Mouse (Mus musculus) kidney, embryonic 15.5 days (tissue): ENCODE measurements at regions not wholly inside any gene's neighbourhood (a gene's known extent, or its start where the extent isn't known, plus 50 kb on each side); places are given as distances from the start of the nearest gene placed in this dataset.

Experiments
- ATAC-seq: fragments of 200-750 bp; cut with Nextera tagmentation; replicated peaks from 2 replicates; pipeline ENCODE4 v1.8.0; 2017; ENCODE audit warnings: moderate TSS enrichment; ENCODE audit not compliant: low FRiP score
- H3K27ac ChIP-seq: fragments of 300-500 bp; sonication (generic); 2 replicates; pipeline ENCODE4 v1.5.1; 2015; ENCODE audit warnings: mild to moderate bottlenecking, inconsistent platforms
- H3K27me3 ChIP-seq: fragments of 300-500 bp; sonication (generic); 2 replicates; pipeline ENCODE4 v1.6.1; 2015; ENCODE audit warnings: inconsistent platforms
- H3K36me3 ChIP-seq: fragments of 300-500 bp; sonication (generic); 2 replicates; pipeline ENCODE4 v1.6.1; 2015; ENCODE audit warnings: inconsistent platforms
- H3K4me1 ChIP-seq: fragments of 300-500 bp; sonication (generic); 2 replicates; pipeline ENCODE4 v1.6.1; 2015; ENCODE audit warnings: inconsistent platforms
- H3K4me2 ChIP-seq: fragments of 300-500 bp; sonication (generic); 2 replicates; pipeline ENCODE4 v1.6.1; 2015; ENCODE audit warnings: moderate library complexity, mild to moderate bottlenecking, inconsistent platforms
- H3K4me3 ChIP-seq: fragments of 300-500 bp; sonication (generic); replicated peaks from 2 replicates; pipeline ENCODE4 v1.5.1; 2015; ENCODE audit warnings: mild to moderate bottlenecking, inconsistent platforms
- H3K9ac ChIP-seq: fragments of 300-500 bp; sonication (generic); 2 replicates; pipeline ENCODE4 v1.6.1; 2015; ENCODE audit warnings: mild to moderate bottlenecking, inconsistent platforms
- H3K9me3 ChIP-seq: fragments of 300-500 bp; sonication (generic); replicated peaks from 2 replicates; pipeline ENCODE4 v1.6.1; 2016; ENCODE audit warnings: inconsistent platforms
- WGBS: fragments of 180-500 bp; shearing (Covaris S2); methylation state at CpG from one replicate; pipeline ENCODE4 v1.1.7; 2015; ENCODE audit warnings: mixed read lengths; 5-methylcytosine and 5-hydroxymethylcytosine counted together

DNA sequence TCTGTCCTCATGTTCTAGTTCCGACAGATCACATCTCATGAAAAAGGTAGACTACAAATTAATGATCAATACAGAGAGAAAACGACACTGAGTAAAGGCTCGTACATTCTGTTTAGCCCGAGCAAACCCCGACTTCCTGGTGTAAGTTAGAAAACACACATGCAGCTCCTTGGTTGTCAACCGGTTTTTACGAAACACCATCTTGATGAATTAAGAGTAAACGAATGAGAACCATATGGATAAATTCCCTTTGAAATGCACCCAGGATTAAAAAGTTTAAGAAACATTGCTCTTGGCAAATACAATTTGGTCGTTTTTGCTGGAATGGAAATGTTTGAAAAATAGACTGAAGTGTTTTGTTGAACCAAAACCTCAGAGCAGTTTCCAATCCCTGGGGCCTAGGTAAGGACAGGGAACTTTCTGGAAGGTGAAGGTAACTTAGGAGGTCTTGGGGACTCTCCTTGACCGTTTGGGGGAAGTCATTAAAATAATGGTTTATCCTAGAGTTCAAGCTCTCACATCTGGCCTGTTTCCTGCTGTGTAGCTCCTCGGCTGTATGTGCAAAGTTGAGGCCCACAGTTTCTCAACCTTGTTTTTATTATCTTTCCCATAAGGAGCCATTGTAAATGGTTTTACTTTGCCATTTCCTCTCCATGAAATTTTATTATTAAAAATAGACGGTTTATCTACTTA lies 579.3 kb upstream of the Nr5a2 start:
- no peak overlapping the region for H3K4me2 ChIP-seq
- no peaks in the 10 kb centered on the region for H3K9me3 ChIP-seq
- H3K27ac ChIP-seq: peak overlapping the region; percentile 60; the same call in 1 of the 2 replicates
- ATAC-seq: no peak
- no peaks in the 10 kb centered on the region for H3K4me1 ChIP-seq
- WGBS: 56% methylated on average over 12 of the region's 12 CpGs
- no peaks in the 10 kb centered on the region for H3K36me3 ChIP-seq
- no peaks in the 10 kb centered on the region for H3K27me3 ChIP-seq
- no peak overlapping the region for H3K9ac ChIP-seq
- H3K4me3 ChIP-seq: no peak overlapping the region

- Histone ChIP-seq H3K4me2 (no peak overlapping the region), H3K27me3 (no peaks in the 10 kb centered on the region), H3K27ac (no peak overlapping the region), H3K4me3 (no peak overlapping the region), H3K9me3 (no peaks in the 10 kb centered on the region), H3K9ac (no peak overlapping the region), H3K36me3 (no peaks in the 10 kb centered on the region), H3K4me1 (no peaks in the 10 kb centered on the region)
- ATAC-seq: no peak
- 92% methylated on average over 2 of the region's 2 CpGs for WGBS
Observed at GRCm38 (mm10) chr1:137514750-137515149, 554.5 kb upstream of the Nr5a2 start.

GRCm38 (mm10) chr1:137503704-137504422 lies 543.6 kb upstream of the Nr5a2 start:
- Histone ChIP-seq H3K36me3 (no peaks in the 10 kb centered on the region), H3K4me2 (no peak overlapping the region), H3K27me3 (no peaks in the 10 kb centered on the region), H3K9me3 (no peaks in the 10 kb centered on the region), H3K4me1 (peaks cover 12% of the 10 kb centered on the region), H3K27ac (peak overlapping the region; percentile 68), H3K9ac (no peak overlapping the region), H3K4me3 (no peak overlapping the region)
- peak; percentile 92 for ATAC-seq
- WGBS: 23% methylated on average over 8 of the region's 8 CpGs

GRCm38 (mm10) chr1:137488226-137488625 lies 528.0 kb upstream of the Nr5a2 start:
- WGBS: 31% methylated on average over 5 of the region's 5 CpGs
- H3K4me1 ChIP-seq: 0 out of 2 replicates have a peak, but pooled peaks cover 4% of the 10 kb centered on the region
- H3K9me3 ChIP-seq: no peaks in the 10 kb centered on the region
- ATAC-seq: peak; percentile 69
- no peak overlapping the region for H3K27ac ChIP-seq
- no peak overlapping the region for H3K9ac ChIP-seq
- no peak overlapping the region for H3K4me3 ChIP-seq
- H3K27me3 ChIP-seq: no peaks in the 10 kb centered on the region
- H3K4me2 ChIP-seq: no peak overlapping the region
- no peaks in the 10 kb centered on the region for H3K36me3 ChIP-seq

GRCm38 (mm10) chr1:137478459-137478858 lies 518.2 kb upstream of the Nr5a2 start:
- Histone ChIP-seq H3K9me3 (no peaks in the 10 kb centered on the region), H3K27ac (no peak overlapping the region), H3K4me3 (no peak overlapping the region), H3K36me3 (no peaks in the 10 kb centered on the region), H3K4me2 (no peak overlapping the region), H3K4me1 (no peaks in the 10 kb centered on the region), H3K9ac (no peak overlapping the region), H3K27me3 (no peaks in the 10 kb centered on the region)
- ATAC-seq: no peak
- 12% methylated on average over 1 of the region's 1 CpGs for WGBS

GRCm38 (mm10) chr1:137477239-137477638 lies 517.0 kb upstream of the Nr5a2 start:
- H3K9me3 ChIP-seq: no peaks in the 10 kb centered on the region
- no peak overlapping the region for H3K4me2 ChIP-seq
- no peak overlapping the region for H3K4me3 ChIP-seq
- H3K9ac ChIP-seq: no peak overlapping the region
- 75% methylated on average over 3 of the region's 3 CpGs for WGBS
- no peaks in the 10 kb centered on the region for H3K4me1 ChIP-seq
- H3K27me3 ChIP-seq: no peaks in the 10 kb centered on the region
- ATAC-seq: no peak
- H3K27ac ChIP-seq: no peak overlapping the region
- no peaks in the 10 kb centered on the region for H3K36me3 ChIP-seq

DNA sequence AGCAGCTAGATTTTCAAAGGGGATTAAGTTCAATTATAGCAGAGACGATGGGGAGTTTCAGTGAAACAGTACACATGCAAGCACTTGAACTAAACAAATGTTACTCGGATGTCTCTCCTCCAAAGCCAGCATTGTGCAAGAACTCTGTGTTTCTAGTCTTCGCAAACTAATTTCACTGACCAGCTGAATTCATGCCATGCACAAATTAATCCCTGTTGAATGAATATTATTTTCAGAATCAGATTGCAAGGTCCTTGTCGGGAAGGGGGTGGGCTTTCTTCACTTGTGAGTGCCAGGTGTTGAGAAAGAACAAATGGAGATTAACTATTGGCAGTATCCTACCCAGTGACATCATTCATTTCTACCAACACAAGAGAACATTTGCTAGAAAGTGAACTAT lies 514.6 kb upstream of the Nr5a2 start:
- H3K27ac ChIP-seq: no peak overlapping the region
- 79% methylated on average over 4 of the region's 4 CpGs for WGBS
- ATAC-seq: no peak

DNA sequence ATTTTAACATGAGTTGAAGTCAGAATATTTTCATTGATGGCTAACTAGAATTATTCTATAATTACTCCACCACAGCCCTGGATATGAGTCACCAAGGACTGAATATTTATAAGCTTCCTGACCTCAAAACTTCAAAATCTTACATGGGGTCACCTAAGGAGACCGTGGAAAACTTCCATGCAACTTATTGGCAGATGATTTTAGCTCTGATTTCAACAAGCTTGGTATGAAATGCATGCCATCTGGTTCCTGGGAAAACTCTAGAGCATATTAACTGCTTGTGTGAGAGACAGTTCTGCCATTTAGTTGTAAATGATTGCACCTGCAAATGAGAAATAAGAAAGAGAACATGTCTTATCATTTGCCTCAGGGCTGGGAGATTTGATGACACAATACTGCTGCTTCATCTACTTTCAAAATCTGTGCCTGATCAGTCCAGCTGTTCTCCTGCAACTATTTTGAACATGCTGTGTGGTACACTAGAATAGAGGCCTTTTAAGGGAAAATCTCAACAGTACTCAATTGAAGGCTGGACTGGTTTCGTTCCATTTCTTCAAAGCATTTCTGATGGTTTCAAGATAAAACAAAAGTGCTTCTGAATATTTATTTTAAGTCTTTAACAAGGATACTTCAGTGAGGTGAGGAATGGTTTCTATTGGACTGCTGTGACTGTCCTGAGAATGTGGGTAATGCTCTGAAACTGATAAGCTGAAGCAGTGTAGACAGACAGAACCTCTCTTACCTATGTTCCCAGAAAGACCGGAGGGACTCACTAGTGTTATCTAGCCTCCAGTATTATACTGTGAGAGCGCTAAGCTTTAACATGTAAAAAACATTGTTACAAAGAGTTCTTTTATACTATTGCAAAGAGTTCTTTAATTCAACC lies 513.8 kb upstream of the Nr5a2 start:
- H3K4me1 ChIP-seq: no peaks in the 10 kb centered on the region
- ATAC-seq: no peak
- no peak overlapping the region for H3K4me3 ChIP-seq
- H3K4me2 ChIP-seq: no peak overlapping the region
- H3K9me3 ChIP-seq: no peaks in the 10 kb centered on the region
- H3K9ac ChIP-seq: no peak overlapping the region
- H3K27me3 ChIP-seq: no peaks in the 10 kb centered on the region
- H3K36me3 ChIP-seq: no peaks in the 10 kb centered on the region
- WGBS: 76% methylated on average over 4 of the region's 4 CpGs
- H3K27ac ChIP-seq: no peak overlapping the region

More for the DNA sequence above, 514.6 kb upstream of the Nr5a2 start:
- Histone ChIP-seq H3K4me1 (no peaks in the 10 kb centered on the region), H3K27me3 (no peaks in the 10 kb centered on the region), H3K4me3 (no peak overlapping the region), H3K9me3 (no peaks in the 10 kb centered on the region), H3K36me3 (no peaks in the 10 kb centered on the region), H3K4me2 (no peak overlapping the region), H3K9ac (no peak overlapping the region)

DNA sequence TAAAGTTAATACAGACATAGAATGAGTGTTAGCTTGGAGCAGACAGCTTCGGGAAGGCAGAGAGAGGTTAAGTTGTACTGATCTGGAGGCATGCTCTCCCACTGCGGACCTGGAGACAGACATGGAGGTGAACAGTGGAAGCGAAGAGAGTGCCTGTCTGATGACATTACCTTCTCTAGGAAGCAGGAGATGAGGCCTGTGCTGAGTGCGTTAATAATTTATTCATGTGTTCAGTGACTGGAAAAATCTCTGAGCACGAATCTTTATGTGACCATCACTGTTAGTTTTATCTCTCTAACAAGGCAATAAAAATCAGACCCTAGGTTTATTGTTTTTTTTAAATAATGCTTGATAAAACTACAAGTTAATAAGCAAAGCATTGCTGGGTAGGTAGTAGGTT lies 504.7 kb upstream of the Nr5a2 start:
- Histone ChIP-seq H3K27me3 (no peaks in the 10 kb centered on the region), H3K4me3 (no peak overlapping the region), H3K4me2 (no peak overlapping the region), H3K36me3 (no peaks in the 10 kb centered on the region), H3K27ac (no peak overlapping the region), H3K4me1 (no peaks in the 10 kb centered on the region), H3K9ac (no peak overlapping the region), H3K9me3 (no peaks in the 10 kb centered on the region)
- ATAC-seq: no peak
- 73% methylated on average over 5 of the region's 5 CpGs for WGBS

DNA sequence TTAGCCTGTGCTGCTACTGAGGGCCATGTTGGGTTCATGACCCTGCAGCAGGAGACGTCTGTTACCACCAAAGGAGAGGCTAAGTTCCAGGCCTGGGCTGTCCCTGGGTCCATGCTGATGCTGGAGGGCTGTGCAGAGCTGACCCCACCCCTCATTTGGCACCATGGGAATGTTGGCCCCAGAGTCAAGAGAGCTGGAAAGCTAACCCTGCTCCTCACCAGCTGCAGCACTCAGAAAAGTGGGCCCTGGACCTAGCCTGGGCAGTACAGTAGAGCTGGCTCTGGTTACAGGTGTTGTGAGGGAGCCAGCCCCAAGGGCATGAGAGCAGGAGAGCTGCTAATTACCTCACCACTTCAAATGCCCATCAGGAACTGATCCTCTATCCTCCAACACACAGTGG lies 500.9 kb upstream of the Nr5a2 start:
- Histone ChIP-seq H3K27me3 (no peaks in the 10 kb centered on the region), H3K9me3 (no peaks in the 10 kb centered on the region), H3K36me3 (no peaks in the 10 kb centered on the region), H3K4me2 (no peak overlapping the region), H3K4me1 (no peaks in the 10 kb centered on the region), H3K27ac (no peak overlapping the region), H3K4me3 (no peak overlapping the region), H3K9ac (no peak overlapping the region)
- ATAC-seq: no peak
- whole genome bisulfite sequencing: 84% methylated on average over 1 of the region's 1 CpGs

DNA sequence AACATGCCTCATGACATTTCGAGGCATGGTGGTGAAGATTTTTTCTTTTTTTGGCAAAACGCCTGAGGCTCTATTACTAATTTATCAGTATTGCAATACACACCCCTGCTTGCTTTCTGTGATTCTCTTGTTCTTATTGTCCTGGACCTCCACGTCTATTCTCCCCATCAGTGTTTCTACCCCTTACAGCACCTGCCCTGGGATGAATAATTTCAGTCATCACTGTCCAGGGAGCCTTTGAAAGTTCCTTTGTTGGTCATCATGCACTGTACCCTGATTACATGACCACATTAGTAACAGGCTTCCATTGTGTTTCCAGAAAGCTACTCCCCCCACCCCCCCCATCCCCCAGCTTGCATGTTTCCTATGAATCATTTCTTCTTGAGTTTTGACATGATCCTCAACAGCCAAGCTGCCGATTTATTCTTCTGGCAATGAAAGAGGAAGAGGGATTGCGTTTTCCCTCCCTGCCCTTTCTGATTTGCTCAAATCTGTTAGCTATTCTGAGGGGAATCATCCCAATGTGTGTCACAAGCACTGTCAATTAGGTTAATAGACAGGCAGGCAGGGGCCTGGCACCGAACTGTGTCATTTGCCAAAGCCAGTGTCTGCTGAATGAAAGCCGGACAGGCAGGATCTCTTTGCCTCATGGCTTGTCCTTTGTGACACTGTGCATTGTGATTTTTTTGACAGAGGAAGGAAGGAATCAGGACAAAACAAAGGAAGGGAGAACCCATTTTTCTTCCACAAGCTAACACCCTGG lies 493.4 kb upstream of the Nr5a2 start:
- Histone ChIP-seq H3K27me3 (no peaks in the 10 kb centered on the region), H3K9me3 (no peaks in the 10 kb centered on the region), H3K4me1 (no peaks in the 10 kb centered on the region), H3K9ac (no peak overlapping the region), H3K27ac (no peak overlapping the region), H3K4me3 (no peak overlapping the region), H3K4me2 (no peak overlapping the region), H3K36me3 (no peaks in the 10 kb centered on the region)
- 69% methylated on average over 7 of the region's 7 CpGs for WGBS
- no peak for ATAC-seq
